Mouse (Mus musculus) gastrocnemius, postnatal 25 days (tissue): ENCODE measurements around the gene Gm10220. TPM values are rescaled to one million over a fixed set of nuclear protein-coding genes. Genes with fewer than 3 reads are reported as not detected.
"Not testable (repeated sequence)": the region's sequence is repeated elsewhere in the genome, so short reads cannot be mapped to it uniquely, and the experiment has no call there.

Source experiments
- DNase-seq: peaks from one replicate; pipeline ENCODE4 v3.0.0; 2022
- long read RNA-seq, 2 experiments: library from polyadenylated mRNA; stranded (forward); transcript quantifications; one replicate each; pipeline ENCODE4 v2.0.0; 2021
- total RNA-seq, 2 experiments: library from RNA; stranded (reverse); gene quantifications; 1 replicate in 1 of 2; 2 replicates in 1 of 2; pipeline ENCODE4 v1.2.3; 2021

Gm10220 gene
- not detected for total RNA-seq
- long read RNA-seq, experiment 1 = 0 reads
- long read RNA-seq, experiment 2 = 0 reads

DNA sequence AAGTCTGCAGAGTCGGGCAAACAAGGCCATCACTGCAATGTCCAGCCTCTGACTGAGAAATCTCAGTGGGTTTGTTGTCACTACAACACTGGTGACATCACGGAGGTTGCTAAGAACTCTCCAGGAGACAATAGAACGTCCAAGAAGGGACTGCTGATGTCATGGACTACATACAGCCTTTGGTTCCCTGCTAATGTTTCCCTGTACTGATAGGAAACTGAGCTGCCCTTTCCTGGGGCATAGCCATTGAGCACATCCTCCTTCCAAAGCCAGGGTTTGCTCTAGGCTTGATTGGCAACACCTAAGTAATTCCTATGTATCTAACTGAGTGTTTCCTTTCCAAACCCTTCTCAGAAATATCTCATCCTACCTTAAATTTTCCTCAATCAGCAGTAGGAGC is at the start of gene Gm10220:
Gene Gm10220 (minus strand): TSS at position 101 of the 400 bp plus-strand sequence.
- DNase-seq = not testable (repeated sequence)

DNA sequence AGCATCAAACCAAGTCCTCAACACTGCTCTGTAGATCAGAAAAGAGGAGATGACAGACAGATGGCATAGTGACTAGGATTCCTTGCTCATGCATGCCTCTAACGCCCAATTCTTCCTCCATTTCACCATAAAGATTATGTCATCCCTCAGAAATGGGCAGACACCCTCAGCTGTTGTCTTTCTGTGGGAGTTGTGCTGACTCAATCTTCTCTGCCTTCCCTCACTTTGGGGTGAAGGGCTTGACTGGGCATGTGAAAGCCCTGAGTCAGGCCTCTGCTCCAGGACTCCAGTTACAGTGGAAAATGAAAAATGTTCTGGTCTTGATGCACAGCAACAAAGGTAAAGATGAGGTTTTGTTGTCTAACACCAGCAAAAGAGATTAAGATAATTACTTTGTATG is 48.6 kb upstream of the Gm10220 start:
- no peak for DNase-seq

DNA sequence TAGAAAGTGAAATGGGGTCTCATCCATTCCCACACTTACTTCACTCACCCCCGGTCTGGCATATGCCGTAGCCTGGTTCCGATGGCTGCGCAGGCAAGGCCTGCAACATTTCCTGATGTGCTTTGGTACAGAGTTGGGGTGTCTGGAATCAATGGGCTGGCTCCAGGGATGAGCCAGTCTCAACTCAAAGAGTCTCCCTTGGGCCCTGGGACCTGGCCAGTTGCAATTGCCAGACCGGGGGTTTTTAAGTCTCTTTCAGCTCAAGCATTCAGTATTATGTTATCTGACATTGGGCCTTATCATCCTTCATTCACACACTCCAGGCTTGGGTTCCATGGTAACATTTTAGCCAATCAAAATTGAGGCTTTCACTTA is 44.6 kb upstream of the Gm10220 start:
- DNase-seq = no peak

DNA sequence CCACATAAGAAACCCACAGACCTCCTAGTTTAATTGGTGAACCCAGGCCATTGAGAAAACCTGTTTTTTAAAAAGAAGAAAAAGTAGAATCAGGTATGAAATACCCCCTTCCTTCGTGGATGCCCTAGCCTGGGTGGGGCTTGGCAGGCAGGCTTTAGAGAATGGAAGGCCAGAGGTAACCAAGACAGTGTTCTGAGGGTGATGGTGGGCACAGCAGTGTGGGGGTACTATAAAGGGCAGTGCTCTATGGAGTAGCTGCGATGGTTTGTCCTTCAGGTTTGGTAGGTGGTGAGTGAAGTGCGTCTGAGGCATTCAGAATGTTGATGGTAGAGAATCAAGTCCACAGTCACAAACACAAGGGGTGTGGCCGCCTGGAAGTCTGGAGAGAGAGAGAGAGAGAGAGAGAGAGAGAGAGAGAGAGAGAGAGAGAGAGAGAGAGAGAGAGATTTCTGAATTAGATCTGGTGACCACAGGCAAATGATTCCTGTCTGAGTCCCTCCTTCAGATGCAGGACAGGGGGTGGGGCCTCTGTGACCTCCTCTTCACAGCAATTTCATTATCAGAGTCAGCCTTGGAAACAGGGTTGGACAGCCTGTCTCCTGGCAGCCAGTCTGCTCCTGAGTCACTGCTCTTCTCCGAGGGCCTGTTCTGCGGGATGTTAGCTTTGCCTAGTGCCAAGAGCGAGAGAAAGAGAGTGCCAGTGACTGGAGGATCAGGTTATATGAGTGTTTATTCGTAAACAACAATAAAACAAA is 44.0 kb upstream of the Gm10220 start:
- DNase-seq = peak; percentile 18

DNA sequence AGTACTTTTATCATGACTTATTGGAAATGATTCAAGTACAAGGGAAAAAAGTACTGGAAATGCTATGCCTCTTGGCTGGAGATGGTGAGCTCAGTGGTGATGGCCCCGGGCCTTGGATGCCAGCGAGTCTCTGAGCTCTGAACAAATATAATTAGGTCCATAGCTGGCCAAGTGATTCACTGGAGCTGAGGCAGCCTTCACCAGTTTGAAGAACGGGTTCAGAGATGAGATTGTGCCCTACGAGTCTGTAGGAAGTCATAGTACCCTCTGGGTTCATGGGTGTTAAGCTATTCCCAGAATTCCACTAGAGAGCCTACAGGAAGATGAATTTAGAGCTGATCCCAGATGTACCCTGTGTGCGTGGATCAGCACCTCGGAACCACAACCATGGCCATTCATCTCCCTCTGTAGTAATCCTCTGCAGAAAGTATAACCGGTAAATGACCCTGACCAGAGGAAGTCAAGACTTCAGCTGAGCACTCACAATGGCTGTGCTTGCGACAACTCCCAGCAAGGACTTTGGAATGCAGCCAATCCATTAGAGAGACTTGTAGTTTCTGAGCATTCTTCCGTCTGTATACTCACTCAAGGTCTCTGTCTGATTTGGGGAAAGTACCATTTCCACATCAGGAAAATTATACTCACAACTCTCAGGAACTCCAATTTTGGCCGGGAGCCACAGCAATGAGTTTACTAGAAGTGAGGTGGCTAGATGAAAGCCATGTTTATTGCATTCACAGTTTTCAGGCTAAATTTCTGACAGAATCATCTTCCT is 36.4 kb upstream of the Gm10220 start:
- no peak for DNase-seq

DNA sequence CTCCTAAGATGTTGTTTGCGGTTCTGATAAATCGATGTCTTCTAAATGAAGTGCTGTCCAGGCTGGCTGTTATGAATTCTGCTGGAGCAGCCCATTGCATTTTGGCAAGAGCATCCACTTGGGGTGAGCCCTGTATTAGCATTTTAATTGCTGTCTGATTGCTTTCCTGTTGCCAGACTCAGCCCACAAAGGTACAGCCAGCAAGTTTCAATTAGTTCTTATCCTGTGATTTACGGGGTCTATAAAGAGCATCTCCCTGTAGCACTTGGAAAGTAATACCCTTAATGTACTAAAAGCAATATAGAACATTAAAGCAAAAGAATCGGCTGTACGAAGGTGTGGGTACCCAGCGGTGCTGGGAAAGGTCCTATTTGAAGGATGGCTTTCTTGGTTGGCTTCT is 21.7 kb upstream of the Gm10220 start:
- no peak for DNase-seq

DNA sequence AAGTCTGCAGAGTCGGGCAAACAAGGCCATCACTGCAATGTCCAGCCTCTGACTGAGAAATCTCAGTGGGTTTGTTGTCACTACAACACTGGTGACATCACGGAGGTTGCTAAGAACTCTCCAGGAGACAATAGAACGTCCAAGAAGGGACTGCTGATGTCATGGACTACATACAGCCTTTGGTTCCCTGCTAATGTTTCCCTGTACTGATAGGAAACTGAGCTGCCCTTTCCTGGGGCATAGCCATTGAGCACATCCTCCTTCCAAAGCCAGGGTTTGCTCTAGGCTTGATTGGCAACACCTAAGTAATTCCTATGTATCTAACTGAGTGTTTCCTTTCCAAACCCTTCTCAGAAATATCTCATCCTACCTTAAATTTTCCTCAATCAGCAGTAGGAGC is 16.0 kb downstream of the Gm10220 start, which contains the start of gene 5031410I06Rik:
Gene 5031410I06Rik (minus strand): TSS at position 101 of the 400 bp plus-strand sequence.
- not testable (repeated sequence) for DNase-seq

DNA sequence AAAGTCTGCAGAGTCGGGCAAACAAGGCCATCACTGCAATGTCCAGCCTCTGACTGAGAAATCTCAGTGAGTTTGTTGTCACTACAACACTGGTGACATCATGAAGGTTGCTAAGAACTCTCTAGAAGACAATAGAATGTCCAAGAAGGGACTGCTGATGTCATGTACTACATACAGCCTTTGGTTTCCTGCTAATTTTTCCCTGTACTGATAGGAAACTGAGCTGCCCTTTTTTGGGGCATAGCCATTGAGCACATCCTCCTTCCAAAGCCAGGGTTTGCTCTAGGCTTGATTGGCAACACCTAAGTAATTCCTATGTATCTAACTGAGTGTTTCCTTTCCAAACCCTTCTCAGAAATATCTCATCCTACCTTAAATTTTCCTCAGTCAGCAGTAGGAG is 32.0 kb downstream of the Gm10220 start, which contains the start of gene Gm10471:
Gene Gm10471 (minus strand): TSS at position 101 of the 400 bp plus-strand sequence.
- not testable (repeated sequence) for DNase-seq

DNA sequence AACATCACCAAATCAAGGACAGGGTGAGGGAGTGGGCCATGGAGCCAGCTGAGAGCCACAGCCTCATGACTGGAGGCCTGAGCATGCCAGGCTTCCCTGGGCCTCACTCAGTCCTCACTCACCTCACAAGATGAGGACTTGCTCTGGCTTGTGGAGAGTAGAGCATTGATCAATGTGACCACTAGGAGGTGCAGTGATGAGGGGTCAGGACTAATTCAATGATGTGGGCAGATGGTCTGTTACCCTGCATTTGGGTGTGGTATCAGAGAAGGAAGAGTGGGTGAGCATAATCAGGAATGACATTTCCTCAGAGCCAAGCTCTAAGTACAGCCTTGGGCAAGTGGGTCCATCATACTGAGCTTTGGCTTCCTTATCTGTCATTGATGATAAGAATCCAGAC is 42.2 kb downstream of the Gm10220 start:
- DNase-seq = not testable (repeated sequence)

DNA sequence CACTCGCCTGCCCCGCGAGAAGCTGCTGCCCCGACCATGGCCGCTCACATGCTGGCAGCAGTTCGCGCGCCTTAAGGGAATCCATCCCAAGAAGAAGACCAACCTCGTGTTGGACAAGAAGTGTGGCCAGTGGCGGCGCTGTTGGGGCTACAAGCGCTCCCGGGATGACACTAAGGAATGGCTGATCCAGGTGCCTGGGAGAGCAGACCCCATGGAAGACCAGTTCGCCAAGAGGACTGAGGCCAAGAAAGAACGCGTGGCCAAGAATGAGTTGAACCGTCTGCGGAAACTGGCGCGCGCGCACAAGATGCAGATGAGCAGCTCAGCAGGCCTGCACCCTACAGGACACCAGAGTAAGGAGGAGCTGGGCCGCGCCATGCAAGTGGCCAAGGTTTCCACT is 50.5 kb downstream of the Gm10220 start:
- DNase-seq = no peak

Other genes with a start within 250 kb of the Gm10220 start
- gene Gm21663, start 179.0 kb downstream of the Gm10220 start, total RNA-seq = not detected
- not detected for gene Gm21671, start 167.0 kb downstream of the Gm10220 start, total RNA-seq
- gene Gm21680, start 148.8 kb downstream of the Gm10220 start, total RNA-seq = not detected
- not detected for gene Gm21698, start 132.8 kb downstream of the Gm10220 start, total RNA-seq
- not detected for gene Gm1979, start 116.6 kb downstream of the Gm10220 start, total RNA-seq
- gene Gm5862, start 98.5 kb downstream of the Gm10220 start, total RNA-seq = not detected
- gene Speer4a, start 81.9 kb downstream of the Gm10220 start, total RNA-seq = not detected
- gene Gm7347, start 62.8 kb downstream of the Gm10220 start, total RNA-seq = not detected
- not detected for gene Gm10471, start 32.1 kb downstream of the Gm10220 start, total RNA-seq
- not detected for gene 5031410I06Rik, start 16.1 kb downstream of the Gm10220 start, total RNA-seq
- gene Gm7361, start 136.3 kb upstream of the Gm10220 start, total RNA-seq = not detected